Mouse (Mus musculus) midbrain, embryonic 12.5 days (tissue): ENCODE measurements around the gene Itpr2. TPM values are rescaled to one million over a fixed set of nuclear protein-coding genes. Genes with fewer than 3 reads are reported as not detected.

Experiments
- ATAC-seq: fragments of 200-750 bp; cut with Nextera tagmentation; 2 replicates; pipeline ENCODE4 v1.8.0; 2017; ENCODE audit warnings: low read depth, moderate TSS enrichment, moderate library complexity; ENCODE audit not compliant: low FRiP score
- H3K27ac ChIP-seq: fragments of 300-500 bp; sonication (generic); replicated peaks from 2 replicates; pipeline ENCODE4 v1.5.1; 2016; ENCODE audit warnings: mild to moderate bottlenecking
- H3K27me3 ChIP-seq: fragments of 300-500 bp; sonication (generic); 2 replicates; pipeline ENCODE4 v1.6.1; 2016; ENCODE audit warnings: mild to moderate bottlenecking
- H3K36me3 ChIP-seq: fragments of 300-500 bp; sonication (generic); 2 replicates; pipeline ENCODE4 v1.6.1; 2016
- H3K4me1 ChIP-seq: fragments of 300-500 bp; sonication (generic); 2 replicates; pipeline ENCODE4 v1.6.1; 2016
- H3K4me2 ChIP-seq: fragments of 300-500 bp; sonication (generic); replicated peaks from 2 replicates; pipeline ENCODE4 v1.6.1; 2016; ENCODE audit warnings: mild to moderate bottlenecking, moderate library complexity
- H3K4me3 ChIP-seq: fragments of 300-500 bp; sonication (generic); 2 replicates; pipeline ENCODE4 v1.5.1; 2016; ENCODE audit warnings: mild to moderate bottlenecking
- H3K9ac ChIP-seq: fragments of 300-500 bp; sonication (generic); replicated peaks from 2 replicates; pipeline ENCODE4 v1.6.1; 2016; ENCODE audit warnings: mild to moderate bottlenecking, moderate library complexity
- H3K9me3 ChIP-seq: fragments of 300-500 bp; sonication (generic); 2 replicates; pipeline ENCODE4 v1.6.1; 2016; ENCODE audit warnings: mild to moderate bottlenecking
- WGBS: fragments of 180-500 bp; shearing (Covaris S2); methylation state at CpG from one replicate; pipeline ENCODE4 v1.1.7; 2016; 5-methylcytosine and 5-hydroxymethylcytosine counted together
- polyA plus RNA-seq: library from polyadenylated mRNA; unstranded; fragments of >200 nt; fragmentation: Nextera tagmentation; extraction: Ambion mirVana; gene quantifications from 2 replicates; pipeline ENCODE4 v1.2.1, GENCODE M21; 2016

The Itpr2 gene
- polyA plus RNA-seq, 1 experiment from 2014 or later = 5.1 TPM

- no peak overlapping the region for H3K27ac ChIP-seq
- no peak overlapping the region for H3K9ac ChIP-seq
- H3K4me3 ChIP-seq = no peak overlapping the region
- H3K27me3 ChIP-seq = no peaks in the 10 kb centered on the region
- no peak for ATAC-seq
- H3K9me3 ChIP-seq = no peaks in the 10 kb centered on the region
- H3K4me2 ChIP-seq = no peak overlapping the region
- 73% methylated on average over 4 of the region's 4 CpGs for WGBS
- no peaks in the 10 kb centered on the region for H3K4me1 ChIP-seq
- no peaks in the 10 kb centered on the region for H3K36me3 ChIP-seq
Measured at GRCm38 (mm10) chr6:146357911-146358310, 144.1 kb downstream of the Itpr2 start.

DNA sequence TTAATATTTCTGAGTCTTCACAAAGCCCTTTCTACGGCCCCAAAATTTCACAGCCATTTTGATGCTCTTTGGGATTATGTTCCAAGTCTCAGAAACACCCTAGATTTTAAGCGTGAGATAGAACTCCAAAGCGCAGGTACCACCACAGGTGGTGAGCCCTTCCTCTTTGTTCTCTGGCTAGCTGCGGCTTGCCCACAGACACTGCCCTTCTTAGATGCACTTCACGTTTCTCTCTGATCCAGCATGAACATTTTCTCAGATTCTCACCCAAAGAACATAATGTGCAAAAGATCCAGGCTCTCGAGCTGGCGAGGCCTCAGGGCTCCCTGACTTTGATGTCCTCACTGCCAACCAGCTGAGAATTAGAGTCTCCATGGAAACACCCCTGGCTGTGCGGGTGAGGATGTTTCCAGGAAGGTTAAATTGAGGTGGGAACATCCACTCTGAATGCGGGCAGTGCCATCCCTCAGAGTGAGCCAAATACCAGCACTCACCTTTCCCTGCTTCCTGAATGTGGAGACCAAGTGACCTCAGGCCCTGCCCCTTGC is 149.7 kb downstream of the Itpr2 start:
- Histone ChIP-seq H3K27me3 (no peaks in the 10 kb centered on the region), H3K27ac (no peak overlapping the region), H3K4me1 (no peaks in the 10 kb centered on the region), H3K9me3 (no peaks in the 10 kb centered on the region), H3K4me3 (no peak overlapping the region), H3K36me3 (no peaks in the 10 kb centered on the region), H3K9ac (no peak overlapping the region), H3K4me2 (no peak overlapping the region)
- 54% methylated on average over 9 of the region's 9 CpGs for WGBS
- no peak for ATAC-seq

DNA sequence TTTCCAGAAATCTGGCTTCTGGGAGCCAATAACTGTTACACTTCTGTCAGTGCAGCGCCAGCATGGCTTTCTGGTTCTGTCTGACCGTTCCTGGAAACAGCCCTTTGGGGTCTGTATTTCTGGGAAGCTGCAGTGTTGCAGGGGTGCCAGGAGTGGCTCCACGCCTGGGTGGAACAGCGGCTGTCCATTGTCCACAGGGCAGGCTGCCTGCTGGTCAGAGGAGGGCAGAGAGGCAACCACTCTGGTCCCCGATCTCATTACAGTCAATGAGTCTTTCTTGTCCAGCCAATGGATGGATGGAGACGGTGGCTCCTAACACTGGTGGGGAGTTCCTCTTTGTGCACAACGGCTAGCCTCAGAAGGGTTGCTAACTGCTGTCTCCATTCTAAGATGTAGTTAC is 150.2 kb downstream of the Itpr2 start:
- Histone ChIP-seq H3K4me1 (no peaks in the 10 kb centered on the region), H3K36me3 (no peaks in the 10 kb centered on the region), H3K9ac (no peak overlapping the region), H3K9me3 (no peaks in the 10 kb centered on the region), H3K27ac (no peak overlapping the region), H3K4me2 (no peak overlapping the region), H3K4me3 (no peak overlapping the region), H3K27me3 (no peaks in the 10 kb centered on the region)
- WGBS = 75% methylated on average over 7 of the region's 7 CpGs
- no peak for ATAC-seq

GRCm38 (mm10) chr6:146347568-146347967 is 154.5 kb downstream of the Itpr2 start:
- H3K27ac ChIP-seq = no peak overlapping the region
- H3K4me3 ChIP-seq = no peak overlapping the region
- no peaks in the 10 kb centered on the region for H3K36me3 ChIP-seq
- no peak overlapping the region for H3K4me2 ChIP-seq
- H3K27me3 ChIP-seq = no peaks in the 10 kb centered on the region
- H3K9ac ChIP-seq = no peak overlapping the region
- peaks cover 13% of the 10 kb centered on the region for H3K4me1 ChIP-seq
- ATAC-seq = no peak
- 63% methylated on average over 4 of the region's 4 CpGs for WGBS
- H3K9me3 ChIP-seq = no peaks in the 10 kb centered on the region

GRCm38 (mm10) chr6:146346545-146347195 is 155.4 kb downstream of the Itpr2 start:
- Histone ChIP-seq H3K4me2 (no peak overlapping the region), H3K9me3 (no peaks in the 10 kb centered on the region), H3K4me3 (no peak overlapping the region), H3K4me1 (peaks cover 14% of the 10 kb centered on the region), H3K27me3 (no peaks in the 10 kb centered on the region), H3K36me3 (no peaks in the 10 kb centered on the region), H3K9ac (no peak overlapping the region), H3K27ac (no peak overlapping the region)
- 88% methylated on average over 8 of the region's 8 CpGs for WGBS
- ATAC-seq = no peak

GRCm38 (mm10) chr6:146344732-146345131 is 157.3 kb downstream of the Itpr2 start:
- no peak overlapping the region for H3K9ac ChIP-seq
- H3K4me3 ChIP-seq = no peak overlapping the region
- no peak overlapping the region for H3K4me2 ChIP-seq
- WGBS = 97% methylated on average over 3 of the region's 3 CpGs
- no peaks in the 10 kb centered on the region for H3K27me3 ChIP-seq
- ATAC-seq = no peak
- no peaks in the 10 kb centered on the region for H3K36me3 ChIP-seq
- H3K4me1 ChIP-seq = peaks cover 14% of the 10 kb centered on the region
- H3K9me3 ChIP-seq = no peaks in the 10 kb centered on the region
- no peak overlapping the region for H3K27ac ChIP-seq

DNA sequence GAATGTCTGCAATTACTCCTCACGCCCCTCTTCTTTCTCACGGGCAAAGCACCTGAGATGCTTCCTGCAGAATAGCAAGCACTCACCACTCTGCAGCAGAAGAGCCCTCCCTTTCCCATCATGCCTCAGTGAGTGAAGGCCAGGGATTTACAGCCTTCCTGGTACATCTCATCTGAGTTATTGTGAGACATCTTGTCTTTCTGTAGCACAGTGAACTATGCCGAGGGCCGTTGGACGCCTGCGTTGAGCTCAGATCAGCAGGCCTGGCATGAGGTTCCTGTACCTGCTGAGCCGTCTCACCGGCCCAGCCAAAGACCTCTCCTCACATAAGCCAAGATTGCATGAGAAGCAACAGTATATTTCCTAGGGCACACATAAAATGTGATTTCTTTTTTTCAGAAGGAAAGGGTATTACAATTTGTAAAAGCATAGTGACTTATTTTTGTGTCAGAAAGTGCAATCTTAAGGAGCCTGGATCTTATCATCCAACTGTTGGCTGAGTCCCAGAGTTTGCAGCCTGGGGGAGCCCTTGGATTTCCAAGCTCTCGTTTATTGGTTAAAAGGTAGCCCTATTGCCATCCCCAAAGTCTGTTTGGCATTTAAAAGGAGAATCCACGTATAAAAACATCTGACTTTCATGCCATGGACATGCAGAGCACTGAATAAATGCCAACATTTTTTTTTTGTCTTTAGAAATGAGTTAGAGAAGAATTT is 158.2 kb downstream of the Itpr2 start:
- no peak overlapping the region for H3K4me3 ChIP-seq
- H3K27me3 ChIP-seq = no peaks in the 10 kb centered on the region
- no peak overlapping the region for H3K27ac ChIP-seq
- H3K36me3 ChIP-seq = no peaks in the 10 kb centered on the region
- H3K4me2 ChIP-seq = no peak overlapping the region
- peaks cover 14% of the 10 kb centered on the region for H3K4me1 ChIP-seq
- no peak for ATAC-seq
- no peak overlapping the region for H3K9ac ChIP-seq
- no peaks in the 10 kb centered on the region for H3K9me3 ChIP-seq
- 34% methylated on average over 10 of the region's 10 CpGs for WGBS

DNA sequence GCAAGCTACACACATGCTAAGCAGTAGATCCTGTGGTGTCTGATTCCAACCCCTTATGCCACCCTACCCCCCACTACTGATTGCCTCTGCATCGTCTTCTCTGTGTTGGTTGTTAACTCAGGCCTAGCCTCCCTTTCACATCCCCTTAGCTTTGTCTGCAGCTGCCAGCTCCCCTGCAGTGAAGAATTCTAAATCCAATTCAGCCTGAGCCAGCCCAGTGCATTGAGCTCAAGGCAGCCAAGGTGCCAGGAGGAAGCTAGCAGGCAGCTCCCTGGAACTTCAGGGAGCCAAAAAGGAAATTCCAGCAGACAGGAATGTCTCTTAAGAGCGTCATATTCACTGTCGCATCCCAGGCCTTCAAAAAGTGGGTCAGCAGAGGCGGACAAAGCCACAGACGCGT is 159.0 kb downstream of the Itpr2 start:
- H3K9ac ChIP-seq = no peak overlapping the region
- H3K36me3 ChIP-seq = no peaks in the 10 kb centered on the region
- no peak overlapping the region for H3K27ac ChIP-seq
- H3K9me3 ChIP-seq = no peaks in the 10 kb centered on the region
- H3K27me3 ChIP-seq = no peaks in the 10 kb centered on the region
- no peak overlapping the region for H3K4me3 ChIP-seq
- peaks cover 14% of the 10 kb centered on the region for H3K4me1 ChIP-seq
- 5% methylated on average over 6 of the region's 6 CpGs for WGBS
- ATAC-seq = no peak
- no peak overlapping the region for H3K4me2 ChIP-seq

DNA sequence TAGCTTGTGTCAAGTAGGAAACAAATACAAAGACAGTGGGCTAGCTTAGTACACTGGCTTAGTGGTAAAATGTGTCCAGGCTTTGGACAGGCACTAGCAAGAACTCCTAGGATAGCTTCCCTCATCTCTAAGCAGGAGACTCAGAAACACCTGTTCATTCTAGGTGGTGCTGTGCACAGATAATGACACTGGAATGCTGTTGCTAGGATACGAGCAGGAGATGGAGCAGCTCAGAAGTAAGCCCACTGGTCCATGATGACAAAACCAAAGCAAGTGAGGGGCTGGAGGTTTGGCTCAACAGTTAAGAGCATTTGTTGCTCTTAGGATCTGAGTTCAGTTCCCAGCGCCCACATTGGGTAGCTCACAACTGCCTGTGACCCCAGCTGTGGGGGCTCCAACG is 160.1 kb downstream of the Itpr2 start:
- H3K27me3 ChIP-seq = no peaks in the 10 kb centered on the region
- H3K9ac ChIP-seq = no peak overlapping the region
- no peaks in the 10 kb centered on the region for H3K36me3 ChIP-seq
- ATAC-seq = no peak
- H3K4me2 ChIP-seq = no peak overlapping the region
- WGBS = 74% methylated on average over 3 of the region's 3 CpGs
- no peak overlapping the region for H3K4me3 ChIP-seq
- peaks cover 14% of the 10 kb centered on the region for H3K4me1 ChIP-seq
- no peaks in the 10 kb centered on the region for H3K9me3 ChIP-seq
- no peak overlapping the region for H3K27ac ChIP-seq

GRCm38 (mm10) chr6:146341413-146341812 is 160.6 kb downstream of the Itpr2 start:
- no peak overlapping the region for H3K27ac ChIP-seq
- ATAC-seq = no peak
- H3K4me3 ChIP-seq = no peak overlapping the region
- H3K9me3 ChIP-seq = no peaks in the 10 kb centered on the region
- no peak overlapping the region for H3K4me2 ChIP-seq
- WGBS = 88% methylated on average over 3 of the region's 3 CpGs
- peaks cover 14% of the 10 kb centered on the region for H3K4me1 ChIP-seq
- H3K36me3 ChIP-seq = no peaks in the 10 kb centered on the region
- no peak overlapping the region for H3K9ac ChIP-seq
- H3K27me3 ChIP-seq = no peaks in the 10 kb centered on the region

GRCm38 (mm10) chr6:146340951-146341350 is 161.1 kb downstream of the Itpr2 start:
- Histone ChIP-seq H3K9me3 (no peaks in the 10 kb centered on the region), H3K27ac (no peak overlapping the region), H3K4me2 (no peak overlapping the region)

DNA sequence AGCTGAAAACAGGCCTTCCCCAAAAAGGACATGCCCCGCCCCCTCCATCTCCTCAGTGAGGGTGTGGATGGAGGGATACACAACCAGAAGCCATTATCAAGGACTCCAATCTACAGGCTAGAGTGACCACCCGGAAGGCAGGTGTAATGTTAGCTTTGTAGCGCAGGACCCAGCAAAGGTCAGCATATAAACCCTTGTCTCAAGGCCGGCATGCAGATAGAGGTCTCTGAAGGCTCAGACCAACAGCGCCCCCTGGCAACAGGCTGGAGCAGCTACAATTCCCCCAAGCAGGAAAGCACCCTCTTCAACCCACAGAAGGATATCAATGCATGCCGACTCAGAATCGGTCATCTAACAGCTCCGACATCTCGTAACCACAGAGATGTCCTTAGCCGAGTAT is 162.2 kb downstream of the Itpr2 start:
- no peak overlapping the region for H3K4me3 ChIP-seq
- no peak for ATAC-seq
- H3K36me3 ChIP-seq = no peaks in the 10 kb centered on the region
- no peaks in the 10 kb centered on the region for H3K27me3 ChIP-seq
- H3K9me3 ChIP-seq = no peaks in the 10 kb centered on the region
- WGBS = 70% methylated on average over 10 of the region's 10 CpGs
- H3K4me2 ChIP-seq = no peak overlapping the region
- H3K4me1 ChIP-seq = peaks cover 14% of the 10 kb centered on the region
- H3K9ac ChIP-seq = no peak overlapping the region
- H3K27ac ChIP-seq = no peak overlapping the region

More at GRCm38 (mm10) chr6:146340951-146341350, 161.1 kb downstream of the Itpr2 start:
- Histone ChIP-seq H3K9ac (no peak overlapping the region), H3K27me3 (no peaks in the 10 kb centered on the region), H3K4me3 (no peak overlapping the region), H3K4me1 (peaks cover 14% of the 10 kb centered on the region), H3K36me3 (no peaks in the 10 kb centered on the region)
- ATAC-seq = no peak
- 84% methylated on average over 5 of the region's 5 CpGs for WGBS
